Mouse (Mus musculus) kidney, postnatal 36 days (tissue): ENCODE data around the gene Olfr1080.
"Not testable (repeated sequence)": the region's sequence is repeated elsewhere in the genome, so short reads cannot be mapped to it uniquely, and the experiment has no call there.

ENCODE experiments used
- DNase-seq, 2 experiments: peaks; one replicate each; pipeline ENCODE4 v3.0.0; 2021 to 2022; ENCODE audit warnings: mixed read lengths in 2 of 2

The Olfr1080 gene

GRCm38 (mm10) chr2:86558135-86558534, at the start of gene Olfr1080:
Olfr1080 (minus strand) TSS chr2:86558235.
- not testable (repeated sequence) for DNase-seq

- not testable (repeated sequence) for DNase-seq
Measured at GRCm38 (mm10) chr2:86598866-86599265, 40.8 kb upstream of the Olfr1080 start, which contains the start of gene Olfr1082. Olfr1082 (minus strand) TSS chr2:86598966.

GRCm38 (mm10) chr2:86542380-86542779, 15.7 kb downstream of the Olfr1080 start, which contains the start of gene Olfr1079:
Olfr1079 (minus strand) TSS chr2:86542480.
- DNase-seq = no peak

- no peak for DNase-seq
Measured at GRCm38 (mm10) chr2:86530991-86531390, 27.0 kb downstream of the Olfr1080 start.

- no peak for DNase-seq
Measured at GRCm38 (mm10) chr2:86508161-86508560, 49.9 kb downstream of the Olfr1080 start, which contains the start of gene Olfr1076. Olfr1076 (plus strand) TSS chr2:86508461.
